Mouse (Mus musculus): ENCODE results near the gene Smad3. TPM values are rescaled to one million over a fixed set of nuclear protein-coding genes. Genes with fewer than 3 reads are reported as not detected.

The Smad3 gene
- polyA plus RNA-seq, 1 experiment from 2014 or later = 21.1 TPM

DNA sequence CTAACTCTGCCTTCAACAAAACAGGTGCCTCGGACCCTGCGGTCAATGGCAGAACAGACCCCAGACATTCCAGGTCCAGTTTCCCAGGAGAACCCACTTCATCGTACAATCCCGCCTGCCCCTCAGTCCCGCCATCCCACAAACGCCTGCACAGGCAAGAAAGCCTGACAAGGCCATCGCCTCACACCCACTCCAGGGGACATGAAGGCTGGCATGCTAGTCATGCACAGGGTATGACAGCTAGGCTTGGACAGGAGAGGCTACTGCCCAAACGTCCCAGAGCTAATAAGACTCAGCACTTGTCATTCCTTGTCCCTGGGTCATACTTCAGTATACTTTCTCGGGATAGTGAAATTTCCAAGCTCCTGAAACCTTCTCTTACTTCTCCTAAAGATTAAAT is 34.9 kb downstream of the Smad3 start:
- no peak for DNase-seq (ENCODE audit: low spot score)

DNA sequence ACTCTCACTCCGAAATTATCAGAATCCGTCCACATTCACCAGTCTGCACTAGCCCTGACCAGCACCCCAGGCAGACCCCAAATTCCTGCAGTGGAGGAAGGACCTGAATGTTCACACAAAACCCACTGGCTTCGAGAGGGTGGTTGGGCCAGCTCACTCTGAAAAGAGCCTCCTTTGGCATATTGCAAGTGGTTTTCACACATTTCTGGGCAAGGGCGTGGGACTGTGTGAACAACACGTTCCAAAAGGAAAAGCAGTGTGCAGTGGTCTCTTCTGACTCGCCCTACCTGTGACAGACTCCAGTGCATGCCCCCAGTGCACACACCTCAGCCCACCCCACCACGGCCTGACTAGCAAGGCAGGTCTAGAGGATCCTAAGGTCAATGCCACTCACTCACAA is 35.4 kb downstream of the Smad3 start:
- no peak for DNase-seq (ENCODE audit: low spot score)

DNA sequence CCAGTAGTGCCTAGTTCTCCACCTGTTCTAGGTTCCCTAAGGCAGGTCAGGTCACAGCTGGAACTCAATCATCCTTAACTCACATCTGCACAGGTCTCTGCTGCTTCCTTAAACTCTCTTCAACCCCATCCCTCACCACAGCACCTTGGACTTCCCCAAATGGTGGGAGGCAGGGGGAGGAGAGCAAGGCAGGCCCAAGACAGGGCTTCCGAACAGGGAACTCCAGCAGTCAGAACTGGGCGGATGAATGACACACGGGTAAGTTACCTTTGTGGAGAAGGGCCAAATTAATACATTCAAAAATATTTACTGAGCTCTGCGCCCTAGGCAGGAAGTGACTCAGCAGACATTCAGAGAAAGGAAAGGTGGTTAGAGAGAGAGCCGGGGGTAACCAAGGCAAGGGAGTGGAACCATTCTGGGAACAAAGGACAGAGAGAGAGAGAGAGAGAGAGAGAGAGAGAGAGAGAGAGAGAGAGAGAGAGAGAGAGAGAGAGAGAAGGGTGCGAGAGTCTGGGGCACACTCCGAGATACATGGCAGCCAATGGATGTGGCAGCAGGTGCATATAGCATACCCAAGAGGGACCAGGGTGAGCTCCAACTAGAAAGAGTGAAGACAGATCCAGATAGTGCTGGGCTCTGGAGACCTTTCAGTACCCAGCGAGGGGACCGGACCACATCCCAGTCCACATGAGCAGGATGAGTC is 36.1 kb downstream of the Smad3 start:
- DNase-seq (ENCODE audit: low spot score) = peak; percentile 63

DNA sequence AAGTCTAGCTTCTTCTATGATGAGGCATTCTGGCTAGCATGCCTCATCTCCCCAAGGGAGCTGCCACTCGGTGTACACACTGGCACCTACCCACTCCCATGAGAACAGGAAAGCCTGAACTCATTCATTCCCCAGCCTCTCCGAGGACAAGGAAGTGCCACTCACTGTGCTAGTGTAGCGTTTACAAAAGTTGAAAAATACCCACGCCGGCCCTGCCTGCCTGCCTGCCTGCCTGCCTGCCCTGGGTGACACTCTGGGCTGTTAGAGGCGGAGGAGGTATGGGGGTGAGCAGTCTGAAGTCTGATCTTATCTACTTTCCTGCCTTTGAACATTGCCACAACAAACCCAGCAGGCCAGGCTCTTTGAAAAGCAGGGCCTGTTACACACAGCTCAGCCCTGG is 37.1 kb downstream of the Smad3 start:
- peak; percentile 86 for DNase-seq (ENCODE audit: low spot score)

DNA sequence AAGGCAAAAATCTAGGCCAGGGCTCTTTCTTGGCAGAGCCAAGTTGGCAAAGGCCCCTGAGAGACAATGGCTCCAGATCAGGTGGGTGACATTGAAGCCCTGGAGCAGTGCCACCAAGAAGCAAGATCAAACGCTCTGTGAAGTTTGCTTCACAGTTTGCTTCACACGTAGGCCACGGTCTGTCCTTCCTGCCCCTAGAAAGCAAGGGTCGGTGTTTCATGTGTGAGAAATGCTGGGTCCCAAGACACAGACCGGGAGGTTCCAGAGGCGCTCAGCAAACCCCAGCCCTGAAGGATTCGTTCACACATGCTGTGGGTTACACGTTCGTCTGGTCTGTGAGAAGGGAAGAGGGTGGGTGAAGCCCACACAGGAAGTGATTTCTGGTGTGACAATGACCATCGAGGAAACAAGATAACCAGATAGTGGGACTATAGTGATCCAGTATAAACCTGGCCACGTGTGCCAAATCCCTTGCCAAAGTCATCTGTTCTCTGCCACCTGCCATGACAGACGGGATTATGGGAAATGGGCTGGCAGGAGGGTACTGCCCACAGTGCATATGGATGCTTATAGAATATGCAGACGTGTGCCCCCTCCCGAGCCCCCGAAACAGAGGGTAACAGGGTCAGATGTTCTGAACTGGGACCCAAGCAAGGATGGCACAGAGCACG is 37.9 kb downstream of the Smad3 start:
- DNase-seq (ENCODE audit: low spot score) = peak; percentile 61

DNA sequence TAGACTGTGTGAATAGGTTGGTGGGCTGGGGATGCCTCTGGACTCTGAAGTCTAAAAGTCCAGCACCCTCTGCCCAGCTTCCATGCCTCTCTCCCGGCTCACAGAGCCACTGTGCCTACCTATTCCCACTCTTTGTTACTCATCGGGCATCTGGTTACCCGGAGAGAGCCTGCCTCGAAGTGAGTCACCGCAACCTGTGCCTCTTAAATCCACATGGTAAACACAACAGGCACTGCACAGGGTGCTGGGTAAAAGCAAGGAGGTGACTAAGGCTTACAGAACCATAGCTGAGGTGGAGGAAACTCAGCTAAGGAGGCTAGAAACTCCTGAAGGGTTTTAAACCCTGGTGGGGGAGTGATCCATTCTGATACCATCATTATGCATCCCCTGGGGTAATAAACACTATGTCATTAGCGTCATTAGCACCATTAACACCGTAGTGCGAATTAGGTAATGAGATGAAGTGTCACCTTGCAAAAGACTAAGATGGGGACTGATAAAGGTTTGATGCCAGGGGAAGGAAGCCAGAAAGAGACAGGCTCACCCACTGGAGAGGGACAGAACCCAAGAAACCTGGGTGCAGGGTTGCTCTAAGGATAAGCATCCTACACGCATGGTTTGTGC is 38.9 kb downstream of the Smad3 start:
- no peak for DNase-seq (ENCODE audit: low spot score)

DNA sequence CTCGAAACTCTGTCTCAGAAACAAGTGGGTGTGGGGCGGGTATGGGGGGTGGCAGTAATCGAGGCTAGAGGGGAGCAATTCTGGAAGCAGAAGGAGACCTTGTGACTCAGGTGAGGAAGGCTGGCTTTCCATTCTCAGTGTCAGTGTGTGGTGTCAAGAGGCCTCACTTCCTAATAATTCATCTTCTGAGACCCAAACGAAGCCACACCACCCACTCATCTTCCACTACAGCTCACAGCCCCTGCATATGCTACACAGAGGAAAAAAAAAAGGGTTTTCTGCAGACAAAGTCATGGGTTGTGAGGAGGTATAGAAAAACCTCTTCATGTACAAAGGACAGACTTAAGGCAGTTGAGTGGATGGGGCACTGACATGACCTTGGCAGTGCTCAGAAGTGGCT is 39.6 kb downstream of the Smad3 start:
- no peak for DNase-seq (ENCODE audit: low spot score)

DNA sequence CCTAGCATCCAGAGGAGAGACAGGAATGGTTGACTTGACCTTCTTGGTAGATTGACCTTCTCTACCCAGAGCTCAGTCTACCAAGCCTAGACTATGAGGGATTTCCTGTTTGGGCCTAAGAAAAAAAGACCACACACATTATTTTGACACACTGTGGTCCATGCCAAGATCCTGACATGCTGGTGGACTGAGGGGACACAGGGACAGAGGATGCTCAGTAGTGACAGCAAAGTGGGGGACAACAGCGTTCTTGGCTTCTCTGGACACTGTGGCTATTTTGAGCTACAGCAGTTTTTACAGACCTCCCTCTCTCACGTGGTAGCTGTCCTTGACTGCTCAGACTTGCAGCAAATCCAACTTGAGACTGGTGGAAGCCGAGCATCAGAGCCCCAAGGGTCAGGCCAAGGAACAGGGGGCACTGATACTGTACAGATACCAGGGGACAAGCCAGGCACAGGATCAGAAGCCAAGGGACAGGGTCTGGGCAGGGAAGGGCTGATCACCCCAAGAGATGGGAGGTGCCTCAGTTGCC is 40.3 kb downstream of the Smad3 start:
- DNase-seq (ENCODE audit: low spot score) = no peak

DNA sequence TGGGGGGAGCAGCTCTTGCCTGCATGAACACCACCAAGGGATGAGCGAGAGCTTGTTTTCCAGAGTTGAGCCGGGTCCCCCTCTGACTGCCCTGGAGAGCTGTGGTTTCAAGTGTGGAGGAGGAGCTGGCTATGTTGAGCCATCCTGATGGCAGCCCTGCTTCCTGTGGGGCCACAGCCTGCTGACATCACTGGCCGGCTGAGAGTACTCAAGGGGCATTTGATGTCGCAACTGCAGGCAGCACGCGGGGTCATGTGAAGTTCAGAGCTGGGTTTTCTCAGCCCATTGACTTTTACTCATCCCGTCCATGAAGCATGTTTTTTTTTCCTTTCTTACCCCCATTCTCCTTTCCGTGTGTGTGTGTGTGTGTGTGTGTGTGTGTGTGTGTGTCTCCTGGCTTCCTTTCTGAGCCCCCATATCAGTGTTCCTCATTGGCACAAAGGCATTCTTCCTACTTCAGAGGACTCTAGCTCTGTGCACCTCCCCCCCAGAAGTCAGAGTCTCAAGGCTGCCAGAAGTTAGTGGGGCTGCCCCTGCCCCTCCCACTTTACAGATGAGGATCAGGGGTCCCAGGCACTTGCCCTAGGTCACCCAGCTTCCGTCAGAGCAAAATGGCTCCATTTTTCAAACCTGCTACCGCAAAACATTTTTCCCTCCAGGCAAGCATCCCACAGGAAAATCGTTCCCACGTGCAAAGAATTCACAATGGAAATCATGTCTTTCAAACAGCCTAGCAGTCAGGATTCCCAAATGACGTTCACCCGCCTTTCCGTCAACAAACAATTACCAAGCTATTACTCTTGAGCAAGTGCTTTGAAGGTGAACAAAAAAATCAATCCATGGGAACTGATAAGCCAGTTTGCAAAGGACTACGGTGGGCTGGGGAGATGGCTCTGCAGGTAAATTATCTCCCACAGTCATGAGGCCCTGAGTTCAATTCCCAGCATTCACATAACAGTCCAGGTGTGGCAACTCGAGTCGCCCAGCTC is 41.4 kb downstream of the Smad3 start:
- DNase-seq (ENCODE audit: low spot score) = no peak

DNA sequence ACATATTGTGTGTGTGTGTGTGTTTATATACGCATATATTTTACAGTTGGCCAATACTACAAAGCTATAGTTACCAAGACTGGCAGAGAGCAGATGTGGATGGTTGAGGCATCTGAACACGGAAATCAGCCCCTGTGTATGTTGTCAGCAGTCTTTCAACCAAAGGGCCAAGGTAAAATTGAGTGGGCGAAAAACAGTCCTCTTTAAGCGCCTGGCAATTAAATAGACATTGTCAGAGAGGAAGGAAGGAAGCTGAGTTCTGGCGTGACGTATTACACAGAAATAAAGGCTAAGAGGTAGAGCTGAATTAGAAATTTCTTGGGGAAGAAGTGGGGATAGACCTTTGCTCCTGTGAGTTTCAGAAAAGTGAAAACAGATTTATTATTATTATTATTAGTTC is 43.2 kb downstream of the Smad3 start:
- no peak for DNase-seq (ENCODE audit: low spot score)

DNA sequence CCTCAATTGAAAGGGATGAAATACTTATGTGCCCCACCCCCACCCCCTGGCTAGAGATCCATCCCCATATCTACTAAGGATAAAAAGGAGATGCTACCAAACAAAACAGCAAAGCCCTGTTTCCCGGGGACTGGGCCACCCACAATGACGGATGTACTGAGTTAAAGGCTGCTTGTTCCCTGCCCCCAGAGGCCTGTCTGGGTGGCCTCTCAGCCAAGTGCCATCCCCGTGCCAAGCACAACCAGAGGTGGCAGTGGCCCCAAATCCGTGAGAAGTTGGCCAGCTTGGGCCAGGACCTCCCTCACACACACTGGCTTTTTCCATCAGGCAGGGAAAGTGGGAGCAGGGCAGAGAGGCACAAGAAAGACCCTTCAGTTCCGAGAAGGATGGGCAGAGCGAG is 45.0 kb downstream of the Smad3 start:
- no peak for DNase-seq (ENCODE audit: low spot score)

DNA sequence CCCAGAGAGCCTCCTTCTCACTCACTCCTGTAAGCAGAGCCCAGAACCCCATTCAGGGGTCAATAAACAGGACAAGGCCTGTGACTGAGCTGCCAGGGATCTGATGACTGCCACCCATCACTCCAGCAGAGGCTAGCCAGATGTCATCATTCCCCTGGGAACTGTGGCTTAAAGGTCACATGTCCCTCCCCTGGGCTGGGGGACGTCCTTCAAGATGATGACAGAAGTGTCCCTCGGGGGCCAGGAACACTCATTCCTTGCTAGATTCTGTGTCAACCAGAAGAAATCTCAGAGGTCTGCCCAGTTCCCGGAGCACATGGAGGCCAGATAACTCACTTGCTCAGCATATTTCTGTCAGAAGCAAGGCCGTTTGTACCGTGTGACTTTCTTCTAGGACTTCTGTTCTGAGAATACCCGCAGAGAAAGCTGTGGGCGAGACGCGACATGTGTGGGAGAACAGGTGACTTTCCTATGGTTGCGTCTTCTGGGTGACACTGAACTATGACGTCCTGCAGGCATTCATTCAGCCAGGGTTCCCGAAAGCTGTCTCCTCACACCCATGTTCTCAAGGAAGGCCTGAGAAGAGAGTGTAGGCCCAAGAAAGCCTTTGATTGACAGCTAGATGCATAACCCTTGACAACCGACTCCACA is 46.1 kb downstream of the Smad3 start:
- no peak for DNase-seq (ENCODE audit: low spot score)

DNA sequence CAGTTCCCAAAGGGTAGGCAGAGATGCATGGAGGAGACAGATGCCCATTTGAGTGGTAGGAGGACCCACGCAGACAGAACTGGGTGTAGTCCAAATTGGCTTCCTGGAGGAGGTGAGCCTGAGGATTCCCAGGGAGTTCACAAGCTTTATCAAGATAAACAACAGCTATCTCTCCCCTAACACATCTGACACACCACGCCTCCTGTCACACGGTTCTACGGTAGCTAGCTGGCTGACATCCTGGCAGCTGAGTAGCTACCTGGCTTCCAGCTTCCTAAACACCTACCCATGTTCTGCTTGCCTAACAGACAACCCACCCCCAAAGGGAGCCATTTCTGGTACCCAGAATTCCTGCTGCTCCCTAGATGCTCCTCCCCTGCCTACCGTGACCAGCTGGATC is 47.9 kb downstream of the Smad3 start:
- no peak for DNase-seq (ENCODE audit: low spot score)

DNA sequence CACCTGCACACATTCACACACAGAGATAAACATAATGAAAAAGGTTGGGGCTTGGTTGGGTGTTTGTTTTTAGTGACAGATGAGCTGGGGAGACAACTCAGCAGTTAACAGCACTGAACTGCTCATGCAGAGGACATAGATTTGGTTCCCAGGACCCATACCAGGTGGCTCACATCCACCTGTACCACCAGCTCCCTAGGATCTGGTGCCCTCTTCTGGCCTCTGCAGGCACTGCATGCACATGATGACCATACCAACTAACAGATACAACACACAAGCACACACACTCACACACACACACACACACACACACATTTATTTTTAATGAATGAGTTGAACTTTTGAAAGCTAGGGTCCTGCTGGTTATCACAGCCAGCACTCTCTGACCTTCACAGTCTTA is 48.5 kb downstream of the Smad3 start:
- DNase-seq (ENCODE audit: low spot score) = no peak

DNA sequence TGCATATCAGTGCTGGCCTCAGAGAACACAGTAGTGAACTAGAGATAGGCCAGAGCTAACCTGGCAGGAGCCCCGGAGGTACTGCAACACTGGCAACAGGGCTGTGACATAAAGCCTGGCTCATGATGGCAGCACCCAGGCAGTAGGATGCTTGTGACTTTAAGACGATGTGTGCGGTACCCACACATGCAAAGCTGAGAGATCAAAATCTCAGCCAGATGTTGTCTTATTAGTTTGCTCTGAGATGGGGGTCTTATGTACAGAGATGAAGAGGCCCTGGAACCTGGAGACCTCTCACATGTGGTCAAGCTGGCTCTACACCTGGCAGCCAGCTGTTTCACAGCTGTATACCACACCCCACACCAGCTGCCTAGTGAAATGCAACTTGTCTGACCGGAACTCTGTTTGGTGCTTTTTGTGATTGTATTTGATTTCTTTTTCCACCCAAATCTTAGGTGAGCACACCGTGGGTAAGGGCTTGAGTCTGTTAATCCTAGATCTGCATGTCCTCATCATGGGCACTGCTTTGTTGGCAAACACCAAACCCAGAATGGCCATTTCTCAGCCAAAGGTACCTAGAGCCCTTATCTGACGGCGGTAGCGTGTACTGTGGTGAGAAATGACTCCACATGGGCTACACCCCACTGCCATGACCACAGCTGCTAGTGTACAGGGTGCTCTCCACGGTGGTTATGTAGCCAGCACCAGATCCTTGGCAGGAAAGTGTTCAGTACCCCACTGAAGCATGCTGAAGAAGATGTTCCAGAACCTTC is 49.8 kb downstream of the Smad3 start:
- DNase-seq (ENCODE audit: low spot score) = peak; percentile 38

DNA sequence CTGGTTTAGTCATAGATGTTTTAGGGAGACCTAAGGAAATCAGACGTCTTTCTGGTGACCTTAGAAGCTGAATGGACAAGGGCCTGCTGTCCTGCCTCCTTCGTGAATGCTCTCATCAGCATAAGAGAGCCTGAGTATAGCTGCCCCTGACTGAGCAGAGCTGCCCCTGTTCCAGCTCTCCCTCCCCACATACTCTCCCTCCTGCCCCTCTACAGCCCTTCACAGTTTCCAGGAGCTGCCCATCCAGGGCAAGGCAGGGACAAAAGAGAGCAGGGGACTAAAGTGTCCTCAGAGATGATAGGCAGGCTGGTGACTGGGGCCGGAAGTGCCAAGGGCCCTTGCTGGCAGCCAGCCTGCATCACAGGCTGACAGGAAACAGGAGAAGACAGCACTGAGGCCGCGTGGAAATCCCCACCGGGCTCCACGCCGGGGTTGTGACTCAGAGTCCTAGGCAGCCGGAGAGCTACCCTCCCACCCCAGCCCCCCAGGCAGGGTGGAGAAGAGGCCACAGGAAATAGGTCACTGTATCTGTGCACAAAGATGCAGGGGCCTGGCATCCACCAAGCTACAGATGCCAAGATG is 51.6 kb downstream of the Smad3 start:
- peak; percentile 79 for DNase-seq (ENCODE audit: low spot score)

DNA sequence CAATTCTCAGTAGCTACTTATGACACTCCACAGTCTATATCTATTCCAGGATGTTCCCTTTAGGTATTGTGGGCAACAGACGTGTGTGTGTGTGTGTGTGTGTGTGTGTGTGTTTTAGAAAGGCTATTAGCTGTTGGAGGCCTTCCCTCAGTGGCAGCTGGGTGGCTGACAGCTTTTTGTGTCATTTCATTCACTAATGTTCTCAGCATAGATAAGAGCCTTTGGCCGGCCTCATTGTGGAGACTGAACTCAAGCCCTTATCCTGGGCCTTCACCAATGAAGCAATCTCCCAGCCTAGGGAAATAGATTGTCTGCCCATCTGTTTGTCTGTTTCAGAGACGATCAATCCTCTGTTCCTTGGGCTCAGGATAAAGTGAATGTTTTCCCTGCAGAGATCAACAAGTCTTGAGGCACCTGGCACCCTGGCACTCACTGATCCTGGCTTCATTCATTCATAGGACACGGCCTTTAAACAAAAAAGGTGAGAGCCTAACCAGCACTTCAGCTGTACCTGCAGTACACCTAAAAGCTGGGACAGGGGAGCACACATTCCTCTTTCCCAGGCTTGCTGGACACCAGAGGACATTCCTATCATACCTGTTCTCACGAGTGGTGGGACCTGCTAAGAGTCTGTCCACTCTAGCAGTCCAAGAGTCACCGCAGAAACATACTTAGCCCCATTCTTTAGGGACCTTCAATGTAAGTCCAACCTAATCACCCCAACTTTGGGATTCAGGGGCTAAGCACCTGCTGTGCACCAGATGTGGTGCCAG is 52.6 kb downstream of the Smad3 start:
- no peak for DNase-seq (ENCODE audit: low spot score)

DNA sequence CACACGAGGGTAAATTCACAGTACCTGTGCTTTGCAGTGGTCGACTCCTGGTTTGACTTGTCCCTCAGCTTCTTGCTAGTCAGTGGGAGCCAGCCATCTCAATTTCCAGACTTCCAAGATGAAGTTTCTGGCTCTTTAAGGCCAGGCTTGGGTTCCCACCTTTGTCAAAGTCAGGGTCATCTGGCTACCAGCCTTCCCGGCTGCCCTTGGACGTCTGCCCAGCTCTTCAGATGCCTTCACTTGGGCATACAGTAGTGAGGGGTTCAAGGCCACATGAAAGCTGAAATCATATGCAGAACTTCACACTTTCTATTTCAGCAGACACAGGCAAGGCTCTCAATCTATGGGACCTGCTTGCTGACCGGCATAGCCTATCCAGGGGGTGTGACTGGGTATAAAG is 53.7 kb downstream of the Smad3 start:
- no peak for DNase-seq (ENCODE audit: low spot score)

DNA sequence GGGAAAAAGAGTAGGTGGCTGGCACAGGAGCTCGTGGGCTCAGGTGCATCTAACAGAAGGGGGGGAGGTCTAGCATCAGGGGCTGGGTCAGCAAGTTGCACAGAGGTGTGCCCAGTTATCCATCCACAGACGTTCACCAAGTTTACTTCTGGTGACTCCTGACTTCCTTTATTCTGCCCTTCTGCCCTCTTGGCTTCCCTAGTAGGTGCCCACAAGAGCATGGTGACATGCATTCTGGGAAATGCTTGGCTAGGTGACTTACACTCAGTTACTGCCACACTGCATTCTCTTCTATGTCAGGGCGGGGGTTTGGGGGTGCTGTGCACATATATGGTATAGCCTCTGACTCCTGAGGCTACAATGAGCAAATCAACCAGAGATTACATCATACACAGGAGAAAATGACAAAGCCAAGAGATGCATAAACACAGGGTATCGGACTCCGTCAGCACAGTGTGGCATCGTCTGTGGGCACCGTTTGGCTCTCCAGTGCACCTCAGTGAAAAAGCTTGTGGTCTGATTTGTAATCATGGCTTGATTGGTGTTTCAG is 54.5 kb downstream of the Smad3 start:
- no peak for DNase-seq (ENCODE audit: low spot score)

All from thymus, postnatal 0 days (tissue).